Mouse (Mus musculus): ENCODE results near the gene Taar7b.
A peak's percentile ranks its signal among the peaks of the same experiment; 100 is the strongest.

Taar7b gene

GRCm38 (mm10) chr10:23999639-24000038 lies at the start of gene Taar7b:
Taar7b (plus strand) TSS chr10:23999939.
- DNase-seq (ENCODE audit: low spot score): no peak

- DNase-seq (ENCODE audit: low spot score): no peak
Measured at GRCm38 (mm10) chr10:23951714-23952113, 48.0 kb upstream of the Taar7b start.

- DNase-seq (ENCODE audit: low spot score): no peak
Measured at GRCm38 (mm10) chr10:23959071-23959470, 40.7 kb upstream of the Taar7b start.

GRCm38 (mm10) chr10:23960444-23960915 lies 39.3 kb upstream of the Taar7b start, which contains the start of gene Taar4:
Taar4 (plus strand) TSS chr10:23960494.
- DNase-seq (ENCODE audit: low spot score): no peak

GRCm38 (mm10) chr10:23963444-23963843 lies 36.3 kb upstream of the Taar7b start:
- DNase-seq (ENCODE audit: low spot score): no peak

GRCm38 (mm10) chr10:23964921-23965610 lies 34.7 kb upstream of the Taar7b start:
- DNase-seq (ENCODE audit: low spot score): no peak

GRCm38 (mm10) chr10:23970656-23971165 lies 29.0 kb upstream of the Taar7b start, which contains the start of gene Taar5:
Taar5 (plus strand) TSS chr10:23970706.
- no peak for DNase-seq (ENCODE audit: low spot score)

- no peak for DNase-seq (ENCODE audit: low spot score)
Measured at GRCm38 (mm10) chr10:23971256-23971655, 28.5 kb upstream of the Taar7b start.

- DNase-seq (ENCODE audit: low spot score): no peak
Measured at GRCm38 (mm10) chr10:23977958-23978357, 21.8 kb upstream of the Taar7b start.

GRCm38 (mm10) chr10:23978901-23979705 lies 20.6 kb upstream of the Taar7b start:
- DNase-seq (ENCODE audit: low spot score): peak; percentile 64

- DNase-seq (ENCODE audit: low spot score): no peak
Measured at GRCm38 (mm10) chr10:23985546-23985945, 14.2 kb upstream of the Taar7b start, which contains the start of gene Taar6. Taar6 (minus strand) TSS chr10:23985646.

- DNase-seq (ENCODE audit: low spot score): no peak
Measured at GRCm38 (mm10) chr10:23986419-23986818, 13.3 kb upstream of the Taar7b start.

- no peak for DNase-seq (ENCODE audit: low spot score)
Measured at GRCm38 (mm10) chr10:23993381-23993780, 6.4 kb upstream of the Taar7b start, which contains the start of gene Taar7a. Taar7a (minus strand) TSS chr10:23993481.

GRCm38 (mm10) chr10:24006442-24006841 lies 6.7 kb downstream of the Taar7b start:
- DNase-seq (ENCODE audit: low spot score): no peak

GRCm38 (mm10) chr10:24007034-24007433 lies 7.3 kb downstream of the Taar7b start:
- DNase-seq (ENCODE audit: low spot score): no peak

GRCm38 (mm10) chr10:24008143-24008542 lies 8.4 kb downstream of the Taar7b start:
- DNase-seq (ENCODE audit: low spot score): no peak

GRCm38 (mm10) chr10:24026922-24027321 lies 27.2 kb downstream of the Taar7b start, which contains the start of gene Taar7d:
Taar7d (plus strand) TSS chr10:24027222.
- DNase-seq (ENCODE audit: low spot score): no peak

- DNase-seq (ENCODE audit: low spot score): no peak
Measured at GRCm38 (mm10) chr10:24031347-24031746, 31.6 kb downstream of the Taar7b start.

GRCm38 (mm10) chr10:24037314-24037713 lies 37.6 kb downstream of the Taar7b start, which contains the start of gene Taar7e:
Taar7e (plus strand) TSS chr10:24037614.
- no peak for DNase-seq (ENCODE audit: low spot score)

GRCm38 (mm10) chr10:24040120-24040869 lies 40.6 kb downstream of the Taar7b start:
- no peak for DNase-seq (ENCODE audit: low spot score)

- DNase-seq (ENCODE audit: low spot score): no peak
Measured at GRCm38 (mm10) chr10:24049210-24049609, 49.5 kb downstream of the Taar7b start, which contains the start of gene Taar7f. Taar7f (plus strand) TSS chr10:24049510.
